Mouse (Mus musculus) left cerebral cortex, postnatal 4 days (tissue): ENCODE measurements around the gene Tctex1d2. TPM values are rescaled to one million over a fixed set of nuclear protein-coding genes. Genes with fewer than 3 reads are reported as not detected.

Experiments
- DNase-seq: peaks from one replicate; pipeline ENCODE4 v3.0.0-alpha.2; 2022
- intact Hi-C: fragments of 180-260 bp; cut with DNase I; formaldehyde crosslinking; loops from one replicate; pipeline ENCODE4 v1.15.1; 2025
- total RNA-seq, 2 experiments: library from RNA; stranded (reverse); gene quantifications; 2 replicates each; pipeline ENCODE4 v1.2.3; 2021

The Tctex1d2 gene
- total RNA-seq, 2 experiments from 2014 or later: 18.0 to 19.0 TPM

DNA sequence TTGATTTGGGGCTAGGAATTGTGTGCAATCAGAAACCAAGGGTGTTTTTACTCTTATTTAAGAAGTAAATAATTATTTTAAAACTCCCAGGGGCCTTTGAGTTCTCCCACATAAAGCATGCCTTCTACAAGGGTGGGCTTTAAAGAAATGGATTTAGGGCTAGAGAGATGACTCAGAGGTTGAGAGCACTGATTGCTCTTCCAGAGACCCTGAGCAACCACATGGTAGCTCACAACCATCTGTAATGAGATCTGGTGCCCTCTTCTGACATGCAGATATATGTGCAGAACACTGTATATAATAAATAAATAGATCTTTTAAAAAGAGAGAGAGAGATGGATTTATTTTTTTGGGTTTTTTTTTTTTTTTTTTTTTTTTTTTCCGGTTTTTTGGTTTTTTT, 45.4 kb downstream of the Tctex1d2 start:
- no peak for DNase-seq
- intact Hi-C loops: loop anchor here (10.0 kb wide), 1 partner anchor 350 kb away; no protein-coding TSS in a partner anchor

- intact Hi-C loops: loop anchor here (10.0 kb wide), 1 partner anchor 354 kb away; no protein-coding TSS in a partner anchor
- DNase-seq: no peak
Observed at GRCm38 (mm10) chr16:32468488-32468887, 49.0 kb downstream of the Tctex1d2 start.

GRCm38 (mm10) chr16:32469404-32470105, 50.1 kb downstream of the Tctex1d2 start:
- intact Hi-C loops: loop anchor here (10.0 kb wide), 1 partner anchor 355 kb away; no protein-coding TSS in a partner anchor
- no peak for DNase-seq

DNA sequence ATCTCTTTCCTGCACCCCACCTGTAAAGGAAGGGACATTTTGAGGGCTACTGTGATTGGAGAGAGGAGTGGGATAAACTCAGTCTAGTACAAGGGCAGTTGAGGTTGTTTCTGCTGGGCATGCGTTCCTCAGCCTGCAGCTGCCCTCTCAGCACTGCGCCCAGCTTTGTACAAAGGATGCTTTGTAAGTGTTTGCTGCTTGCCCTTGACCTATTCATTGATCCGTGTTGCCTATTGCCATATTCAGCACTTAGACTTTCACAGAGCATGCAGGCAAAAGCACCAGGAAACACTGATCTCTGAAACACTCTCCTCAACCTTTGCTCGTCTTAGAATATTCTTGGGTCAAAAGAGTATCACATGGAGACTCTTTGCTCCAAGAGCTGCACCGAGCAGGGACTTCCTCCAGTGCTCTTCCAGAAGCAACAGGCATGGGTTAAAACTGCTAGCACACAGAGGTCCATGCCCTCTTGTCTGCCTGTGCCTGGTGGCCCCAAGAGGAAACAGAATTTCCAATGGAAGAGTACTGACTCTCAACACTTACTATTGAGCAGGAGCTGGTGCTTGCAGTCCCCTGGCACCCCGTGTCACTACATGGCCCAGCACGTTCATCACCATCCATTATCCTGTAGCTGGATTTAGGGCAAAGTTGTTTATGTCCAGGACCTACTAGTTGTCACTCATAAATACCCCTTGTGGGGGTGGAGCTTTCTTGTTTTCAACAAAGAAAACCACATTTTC, 52.9 kb downstream of the Tctex1d2 start:
- intact Hi-C loops: no loop called here
- DNase-seq: no peak

DNA sequence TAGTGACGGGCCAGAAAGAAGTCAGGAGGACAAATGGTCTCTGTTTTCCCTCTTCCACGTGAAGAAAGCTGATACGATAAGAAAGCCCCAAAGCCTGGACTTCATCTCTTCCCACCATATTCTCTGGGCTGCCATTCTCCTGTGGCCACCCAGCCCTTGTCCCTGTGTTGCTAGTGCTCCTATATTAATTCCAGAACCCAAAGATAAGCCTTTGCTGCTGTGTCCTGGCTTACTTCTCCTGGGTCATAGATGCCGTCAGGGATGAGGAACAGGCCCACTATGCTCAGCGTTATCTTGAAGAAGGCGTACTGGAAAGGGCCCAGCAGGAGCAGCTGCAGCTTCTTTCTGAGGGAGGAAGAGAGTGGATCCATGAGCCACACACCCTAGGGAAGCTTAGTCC, 57.8 kb downstream of the Tctex1d2 start:
- DNase-seq: no peak
- intact Hi-C loops: no loop called here

Other genes starting within 250 kb of the Tctex1d2 start
- not detected for gene Bex6, start 239.9 kb upstream of the Tctex1d2 start, total RNA-seq
- gene Fbxo45, start 172.5 kb upstream of the Tctex1d2 start, total RNA-seq: 10 to 100 TPM; 45.5 to 46.7 TPM
- 10 to 100 TPM; 10.2 to 10.3 TPM for gene Wdr53, start 172.5 kb upstream of the Tctex1d2 start, total RNA-seq
- not detected for gene Smco1, start 148.2 kb upstream of the Tctex1d2 start, total RNA-seq
- 10 to 100 TPM; 34.4 to 34.6 TPM for gene Rnf168, start 142.2 kb upstream of the Tctex1d2 start, total RNA-seq
- 10 to 100 TPM; 73.2 to 77.9 TPM for gene Ubxn7, start 87.4 kb upstream of the Tctex1d2 start, total RNA-seq
- not detected for gene Tm4sf19, start 19.2 kb upstream of the Tctex1d2 start, total RNA-seq
- 10 to 100 TPM; 52.4 to 58.4 TPM for gene Pcyt1a, start 11.2 kb downstream of the Tctex1d2 start, total RNA-seq
- not detected for gene Slc51a, start 68.2 kb downstream of the Tctex1d2 start, total RNA-seq
- not detected for gene Zdhhc19, start 76.6 kb downstream of the Tctex1d2 start, total RNA-seq
- gene Tfrc, start 189.2 kb downstream of the Tctex1d2 start, total RNA-seq: 10 to 100 TPM; 77.2 to 90.3 TPM
- gene Tnk2, start 224.2 kb downstream of the Tctex1d2 start, total RNA-seq: 10 to 100 TPM; 84.7 to 99.6 TPM